Mouse (Mus musculus) stomach, embryonic 14.5 days (tissue): ENCODE data around the gene Snx25. TPM values are rescaled to one million over a fixed set of nuclear protein-coding genes. Genes with fewer than 3 reads are reported as not detected.
A peak's percentile ranks its signal among the peaks of the same experiment; 100 is the strongest.

Experiments
- ATAC-seq: fragments of 200-750 bp; cut with Nextera tagmentation; 2 replicates; pipeline ENCODE4 v1.8.0; 2017; ENCODE audit warnings: low read depth, moderate TSS enrichment; ENCODE audit not compliant: insufficient number of reproducible peaks, insufficient read depth, low FRiP score
- H3K27ac ChIP-seq: fragments of 300-500 bp; sonication (generic); 2 replicates; pipeline ENCODE4 v1.5.1; 2014; ENCODE audit warnings: mild to moderate bottlenecking, low read length, moderate library complexity, mixed read lengths
- H3K27me3 ChIP-seq: fragments of 300-500 bp; sonication (generic); 2 replicates; pipeline ENCODE4 v1.6.1; 2014; ENCODE audit warnings: low read length, control low read depth, mixed read lengths; ENCODE audit not compliant: control insufficient read depth, insufficient read depth
- H3K36me3 ChIP-seq: fragments of 300-500 bp; sonication (generic); 2 replicates; pipeline ENCODE4 v1.6.1; 2014; ENCODE audit warnings: mild to moderate bottlenecking, control low read depth, low read length, moderate library complexity, mixed read lengths; ENCODE audit not compliant: control insufficient read depth, insufficient read depth
- H3K4me1 ChIP-seq: fragments of 300-500 bp; sonication (generic); 2 replicates; pipeline ENCODE4 v1.6.1; 2014; ENCODE audit warnings: low read length, control low read depth, mixed read lengths; ENCODE audit not compliant: control insufficient read depth, insufficient read depth
- H3K4me2 ChIP-seq: fragments of 300-500 bp; sonication (generic); replicated peaks from 2 replicates; pipeline ENCODE4 v1.6.1; 2014; ENCODE audit warnings: low read depth, low read length, control low read depth
- H3K4me3 ChIP-seq: fragments of 300-500 bp; sonication (generic); 2 replicates; pipeline ENCODE4 v1.5.1; 2014; ENCODE audit warnings: low read depth, low read length, control low read depth
- H3K9ac ChIP-seq: fragments of 300-500 bp; sonication (generic); replicated peaks from 2 replicates; pipeline ENCODE4 v1.6.1; 2014; ENCODE audit warnings: low read depth, mild to moderate bottlenecking, control low read depth, low read length, moderate library complexity, mixed read lengths
- H3K9me3 ChIP-seq: fragments of 300-500 bp; sonication (generic); 2 replicates; pipeline ENCODE4 v1.6.1; 2016; ENCODE audit warnings: low read depth, low read length, control low read depth; ENCODE audit not compliant: control insufficient read depth
- WGBS: fragments of 180-500 bp; shearing (Covaris S2); extraction: QIAGEN DNeasy Blood & Tissue Kit; methylation state at CpG from one replicate; pipeline ENCODE4 v1.1.7; 2014; 5-methylcytosine and 5-hydroxymethylcytosine counted together
- polyA plus RNA-seq: library from polyadenylated mRNA; unstranded; fragments of >200 nt; fragmentation: Nextera tagmentation; extraction: Ambion mirVana; gene quantifications from 2 replicates; pipeline ENCODE4 v1.2.1, GENCODE M21; 2014

Gene Snx25
- polyA plus RNA-seq, 1 experiment from 2014 or later = 8.8 TPM

GRCm38 (mm10) chr8:46162953-46163869 is 11.3 kb upstream of the Snx25 start:
- Histone ChIP-seq H3K27me3 (no peaks in the 10 kb centered on the region), H3K4me2 (peak overlapping the region; percentile 85), H3K4me3 (peak overlapping the region; percentile 50), H3K27ac (peak overlapping the region; percentile 45), H3K9me3 (no peaks in the 10 kb centered on the region), H3K36me3 (no peaks in the 10 kb centered on the region), H3K4me1 (0 out of 2 replicates have a peak, but pooled peaks cover 6% of the 10 kb centered on the region), H3K9ac (peak overlapping the region; percentile 89)
- WGBS = 2% methylated on average over 77 of the region's 77 CpGs
- peak; percentile 99 for ATAC-seq

- Histone ChIP-seq H3K9me3 (no peaks in the 10 kb centered on the region), H3K4me2 (peak overlapping the region; percentile 94), H3K27me3 (peaks cover 3% of the 10 kb centered on the region; the same call in 1 of the 2 replicates), H3K4me1 (0 out of 2 replicates have a peak, but pooled peaks cover 4% of the 10 kb centered on the region), H3K36me3 (no peaks in the 10 kb centered on the region), H3K4me3 (no peak overlapping the region; the same call in 1 of the 2 replicates), H3K27ac (no peak overlapping the region), H3K9ac (no peak overlapping the region)
- no peak for ATAC-seq
- 21% methylated on average over 2 of the region's 2 CpGs for WGBS
Measured at GRCm38 (mm10) chr8:46153042-46153441, 1.1 kb upstream of the Snx25 start.

- H3K4me2 ChIP-seq = peak within 1 kb of the TSS; percentile 94
- ATAC-seq = peak; percentile 80
- WGBS = 1% methylated on average over 64 of the region's 75 CpGs
- H3K4me1 ChIP-seq = 0 out of 2 replicates have a peak, but pooled peaks cover 4% of the 10 kb centered on the region
- no peak within 1 kb of the TSS for H3K27ac ChIP-seq
- peaks cover 3% of the 10 kb centered on the region; the same call in 1 of the 2 replicates for H3K27me3 ChIP-seq
- peak within 1 kb of the TSS; percentile 76 for H3K4me3 ChIP-seq
- H3K9me3 ChIP-seq = no peaks in the 10 kb centered on the region
- no peaks in the 10 kb centered on the region for H3K36me3 ChIP-seq
- H3K9ac ChIP-seq = peak within 1 kb of the TSS; percentile 69
Measured at GRCm38 (mm10) chr8:46151202-46152062, 527 bp downstream of the Snx25 start, which contains the start of gene Cfap97. Gene Cfap97 (plus strand): TSS chr8:46151771.

GRCm38 (mm10) chr8:46149782-46150181 is 2.2 kb downstream of the Snx25 start:
- Histone ChIP-seq H3K4me1 (0 out of 2 replicates have a peak, but pooled peaks cover 4% of the 10 kb centered on the region), H3K9ac (no peak overlapping the region), H3K36me3 (no peaks in the 10 kb centered on the region), H3K4me3 (no peak overlapping the region), H3K27me3 (peaks cover 3% of the 10 kb centered on the region; the same call in 1 of the 2 replicates), H3K27ac (no peak overlapping the region), H3K4me2 (no peak overlapping the region), H3K9me3 (no peaks in the 10 kb centered on the region)
- ATAC-seq = no peak
- 77% methylated on average over 9 of the region's 9 CpGs for WGBS

GRCm38 (mm10) chr8:46149306-46149705 is 2.7 kb downstream of the Snx25 start:
- Histone ChIP-seq H3K27me3 (peaks cover 3% of the 10 kb centered on the region; the same call in 1 of the 2 replicates), H3K27ac (no peak overlapping the region), H3K4me3 (no peak overlapping the region), H3K4me1 (0 out of 2 replicates have a peak, but pooled peaks cover 7% of the 10 kb centered on the region), H3K9me3 (no peaks in the 10 kb centered on the region), H3K4me2 (no peak overlapping the region), H3K36me3 (no peaks in the 10 kb centered on the region), H3K9ac (no peak overlapping the region)
- ATAC-seq = no peak
- 76% methylated on average over 6 of the region's 6 CpGs for WGBS

- Histone ChIP-seq H3K4me3 (no peak overlapping the region), H3K36me3 (no peaks in the 10 kb centered on the region), H3K4me1 (0 out of 2 replicates have a peak, but pooled peaks cover 5% of the 10 kb centered on the region), H3K9ac (no peak overlapping the region), H3K27ac (no peak overlapping the region), H3K4me2 (no peak overlapping the region), H3K9me3 (no peaks in the 10 kb centered on the region), H3K27me3 (no peaks in the 10 kb centered on the region)
- ATAC-seq = no peak
- WGBS = 39% methylated on average over 3 of the region's 3 CpGs
Measured at GRCm38 (mm10) chr8:46146173-46146572, 5.8 kb downstream of the Snx25 start.

- no peak for ATAC-seq
- Histone ChIP-seq H3K4me3 (no peak overlapping the region), H3K9me3 (no peaks in the 10 kb centered on the region), H3K4me2 (no peak overlapping the region), H3K27ac (no peak overlapping the region), H3K4me1 (0 out of 2 replicates have a peak, but pooled peaks cover 3% of the 10 kb centered on the region), H3K9ac (no peak overlapping the region), H3K27me3 (no peaks in the 10 kb centered on the region), H3K36me3 (no peaks in the 10 kb centered on the region)
- WGBS = 39% methylated on average over 1 of the region's 1 CpGs
Measured at GRCm38 (mm10) chr8:46143924-46144323, 8.0 kb downstream of the Snx25 start.

GRCm38 (mm10) chr8:46143470-46143869 is 8.5 kb downstream of the Snx25 start:
- Histone ChIP-seq H3K4me2 (no peak overlapping the region), H3K4me3 (no peak overlapping the region), H3K4me1 (0 out of 2 replicates have a peak, but pooled peaks cover 3% of the 10 kb centered on the region), H3K27me3 (no peaks in the 10 kb centered on the region), H3K9ac (no peak overlapping the region), H3K27ac (no peak overlapping the region), H3K9me3 (no peaks in the 10 kb centered on the region), H3K36me3 (no peaks in the 10 kb centered on the region)
- ATAC-seq = no peak
- 67% methylated on average over 5 of the region's 5 CpGs for WGBS
